Mouse (Mus musculus) adrenal gland, postnatal 10 days (tissue): ENCODE measurements around the gene Myadm. TPM values are rescaled to one million over a fixed set of nuclear protein-coding genes. Genes with fewer than 3 reads are reported as not detected.
"Not testable (repeated sequence)": the region's sequence is repeated elsewhere in the genome, so short reads cannot be mapped to it uniquely, and the experiment has no call there.

Source experiments
- DNase-seq: peaks from one replicate; pipeline ENCODE4 v3.0.0; 2021; ENCODE audit warnings: mixed read lengths
- long read RNA-seq, 2 experiments: library from polyadenylated mRNA; stranded (forward); transcript quantifications; one replicate each; pipeline ENCODE4 v2.0.0; 2021
- total RNA-seq, 2 experiments: library from RNA; stranded (reverse); gene quantifications; 2 replicates each; pipeline ENCODE4 v1.2.3; 2021

Gene Myadm
- total RNA-seq = 100 to 1,000 TPM; 110 to 126 TPM
- long read RNA-seq, experiment 1, full-length matches to known transcripts = 6 of 28 reads
- long read RNA-seq, experiment 1, partial matches to known transcripts = 21 of 28 reads
- long read RNA-seq, experiment 1, other reads (novel, unspliced or antisense) = 1 of 28 reads
- long read RNA-seq, experiment 2, full-length matches to known transcripts = 56 of 57 reads
- long read RNA-seq, experiment 2, partial matches to known transcripts = 0 of 57 reads
- long read RNA-seq, experiment 2, other reads (novel, unspliced or antisense) = 1 of 57 reads

- peak; percentile 91 for DNase-seq
Measured at GRCm38 (mm10) chr7:3288976-3289970, at the start of gene Myadm, which contains the start of gene Prkcg. TSS of gene Myadm (plus strand) at chr7:3289080. TSS of gene Prkcg (plus strand) at chr7:3289179.

GRCm38 (mm10) chr7:3239193-3239592 is 49.7 kb upstream of the Myadm start:
- no peak for DNase-seq

- DNase-seq = no peak
Measured at GRCm38 (mm10) chr7:3260701-3261100, 28.2 kb upstream of the Myadm start.

- peak; percentile 32 for DNase-seq
Measured at GRCm38 (mm10) chr7:3261446-3261845, 27.4 kb upstream of the Myadm start.

GRCm38 (mm10) chr7:3262789-3263188 is 26.1 kb upstream of the Myadm start:
- DNase-seq = peak; percentile 60

- no peak for DNase-seq
Measured at GRCm38 (mm10) chr7:3264390-3265022, 24.4 kb upstream of the Myadm start.

- DNase-seq = no peak
Measured at GRCm38 (mm10) chr7:3265311-3265710, 23.6 kb upstream of the Myadm start.

- no peak for DNase-seq
Measured at GRCm38 (mm10) chr7:3267261-3267660, 21.6 kb upstream of the Myadm start.

- no peak for DNase-seq
Measured at GRCm38 (mm10) chr7:3267888-3268287, 21.0 kb upstream of the Myadm start.

- no peak for DNase-seq
Measured at GRCm38 (mm10) chr7:3268291-3268690, 20.6 kb upstream of the Myadm start.

- DNase-seq = no peak
Measured at GRCm38 (mm10) chr7:3272206-3272605, 16.7 kb upstream of the Myadm start.

GRCm38 (mm10) chr7:3275455-3276170 is 13.3 kb upstream of the Myadm start:
- DNase-seq = no peak

GRCm38 (mm10) chr7:3276781-3277180 is 12.1 kb upstream of the Myadm start:
- not testable (repeated sequence) for DNase-seq

- no peak for DNase-seq
Measured at GRCm38 (mm10) chr7:3280080-3280653, 8.7 kb upstream of the Myadm start.

GRCm38 (mm10) chr7:3280654-3281153 is 8.2 kb upstream of the Myadm start:
- DNase-seq = no peak

- no peak for DNase-seq
Measured at GRCm38 (mm10) chr7:3281741-3282140, 7.1 kb upstream of the Myadm start.

GRCm38 (mm10) chr7:3283081-3283875 is 5.6 kb upstream of the Myadm start:
- no peak for DNase-seq

- no peak for DNase-seq
Measured at GRCm38 (mm10) chr7:3284604-3285003, 4.3 kb upstream of the Myadm start.

GRCm38 (mm10) chr7:3286036-3286435 is 2.8 kb upstream of the Myadm start:
- no peak for DNase-seq

- peak; percentile 59 for DNase-seq
Measured at GRCm38 (mm10) chr7:3287186-3287585, 1.7 kb upstream of the Myadm start.
